ENCODE assay signal across 8 mouse cellular contexts in the genomic region with DNA sequence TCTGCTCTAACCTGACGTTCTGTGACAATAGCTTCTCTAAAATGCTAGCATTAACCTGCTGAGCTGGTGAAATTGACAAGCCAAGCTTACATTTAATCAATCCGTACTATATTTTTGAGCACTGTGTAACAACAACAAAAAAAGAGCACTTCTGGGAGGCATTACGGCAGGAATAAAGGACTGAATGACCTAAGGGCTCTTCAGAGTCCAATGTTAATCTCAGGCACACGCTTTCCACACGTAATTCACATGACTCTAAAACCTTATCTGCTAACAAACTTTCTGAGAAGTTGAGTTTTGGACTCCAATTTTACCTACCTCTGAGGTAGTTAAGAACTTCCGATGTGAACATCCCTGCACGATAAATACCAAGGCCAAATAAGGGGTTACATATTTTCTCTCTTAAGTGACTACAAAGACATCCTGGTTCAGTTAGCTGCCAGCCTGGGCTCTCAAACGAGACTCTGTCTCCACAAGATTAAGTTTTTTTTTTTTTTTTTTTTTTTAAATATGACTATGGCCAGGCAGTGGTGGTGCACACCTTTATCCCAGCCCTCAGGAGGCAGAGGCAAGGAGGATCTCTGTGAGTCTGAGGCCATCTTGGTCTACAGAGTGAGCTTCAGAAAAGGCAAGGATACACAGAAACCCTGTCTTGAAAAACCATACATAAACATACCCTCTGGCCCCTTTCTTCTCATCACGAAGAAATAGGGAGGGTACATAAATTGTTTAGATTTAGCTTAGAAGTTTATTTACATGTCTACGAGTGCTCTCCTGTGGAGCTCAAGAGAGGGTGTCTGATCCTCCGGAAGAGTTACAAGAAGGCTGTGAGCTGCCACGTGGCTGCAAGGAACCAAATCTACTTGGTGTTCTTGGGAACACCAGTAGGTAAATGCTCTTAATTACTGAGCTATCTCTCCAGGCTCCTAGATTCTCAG. TPM values are rescaled to one million over a fixed set of nuclear protein-coding genes. Genes with fewer than 3 reads are reported as not detected.
DNase-seq lines count a peak whose midpoint lies in the region; ATAC-seq lines count a peak whose summit lies in the region.

No protein-coding gene starts in this region.

- DNase-seq in c-Kit-negative CD71-positive TER-119-positive erythroid progenitor cells, embryonic 14.5 days (ENCODE audit: low read depth, low spot score) = peak; percentile 9
- DNase-seq in midbrain, embryonic 14.5 days = no peak
- DNase-seq in urinary bladder, postnatal 25 days (ENCODE audit: low spot score) = no peak
- no peak for DNase-seq in adrenal gland, adult (ENCODE audit: inconsistent age in 2 of 2, low spot score in 1 of 2)
- DNase-seq in cerebellum, adult 18-20 months = no peak

- H3K9ac ChIP-seq in hindbrain, embryonic 15.5 days = peak overlapping the region; percentile 92
- H3K9ac ChIP-seq in midbrain, embryonic 14.5 days (replicated peaks; ENCODE audit: low read length) = peak overlapping the region; percentile 86

- H3K27me3 ChIP-seq in megakaryocyte, embryonic 14.5 days (replicated peaks) = no peaks in the 10 kb centered on the region
- H3K27me3 ChIP-seq in hindbrain, embryonic 15.5 days = no peaks in the 10 kb centered on the region
- no peaks in the 10 kb centered on the region for H3K27me3 ChIP-seq in midbrain, embryonic 14.5 days (ENCODE audit: control insufficient read depth, insufficient read depth, low read length)

- WGBS in hindbrain, embryonic 15.5 days = 39% methylated on average over 12 of the region's 12 CpGs
- WGBS in midbrain, embryonic 14.5 days = 31% methylated on average over 12 of the region's 12 CpGs

- peak overlapping the region; percentile 93; the same call in 1 of the 2 replicates for H3K27ac ChIP-seq in hindbrain, embryonic 15.5 days (replicated peaks)
- H3K27ac ChIP-seq in midbrain, embryonic 14.5 days (replicated peaks; ENCODE audit: low read depth, low read length) = no peak overlapping the region

- H3K9me3 ChIP-seq in megakaryocyte, embryonic 14.5 days = no peaks in the 10 kb centered on the region
- H3K9me3 ChIP-seq in hindbrain, embryonic 15.5 days = no peaks in the 10 kb centered on the region
- no peaks in the 10 kb centered on the region for H3K9me3 ChIP-seq in midbrain, embryonic 14.5 days (ENCODE audit: control insufficient read depth, low read length)

- peak overlapping the region; percentile 87 for H3K4me2 ChIP-seq in hindbrain, embryonic 15.5 days
- peak overlapping the region; percentile 94 for H3K4me2 ChIP-seq in midbrain, embryonic 14.5 days (ENCODE audit: low read length)

- H3K4me1 ChIP-seq in megakaryocyte, embryonic 14.5 days = peaks cover 42% of the 10 kb centered on the region
- H3K4me1 ChIP-seq in hindbrain, embryonic 15.5 days (replicated peaks) = peaks cover 26% of the 10 kb centered on the region
- H3K4me1 ChIP-seq in midbrain, embryonic 14.5 days (ENCODE audit: control insufficient read depth, insufficient read depth, low read length) = peaks cover 16% of the 10 kb centered on the region

- H3K36me3 ChIP-seq in megakaryocyte, embryonic 14.5 days (replicated peaks; ENCODE audit: low read length) = peaks cover 58% of the 10 kb centered on the region
- peaks cover 35% of the 10 kb centered on the region for H3K36me3 ChIP-seq in hindbrain, embryonic 15.5 days
- peaks cover 49% of the 10 kb centered on the region for H3K36me3 ChIP-seq in midbrain, embryonic 14.5 days (ENCODE audit: control insufficient read depth, insufficient read depth, low read length)

- H3K4me3 ChIP-seq in megakaryocyte, embryonic 14.5 days (replicated peaks) = peak overlapping the region; percentile 97
- peak overlapping the region; percentile 99 for H3K4me3 ChIP-seq in hindbrain, embryonic 15.5 days
- H3K4me3 ChIP-seq in midbrain, embryonic 14.5 days (replicated peaks; ENCODE audit: low read depth, low read length) = peak overlapping the region; percentile 100

- ATAC-seq in megakaryocyte, adult 5-6 weeks (ENCODE audit: poor library complexity, severe bottlenecking) = no peak
- ATAC-seq in hindbrain, embryonic 15.5 days (ENCODE audit: low FRiP score, low read depth) = no peak
- no peak for ATAC-seq in midbrain, embryonic 14.5 days (ENCODE audit: low FRiP score, low TSS enrichment)

RNA-seq across cellular contexts. Expression of a gene that starts 1.2 kb away (rescaled TPM):
- 2.9 TPM in 1 of 2 replicates, not detected in the other for polyA plus RNA-seq in megakaryocyte, embryonic 14.5 days (2012; ENCODE audit: insufficient read depth, low replicate concordance)
- 74.3 and 85.7 TPM in 2 replicates for total RNA-seq in megakaryocyte, adult 5-6 weeks (2015)
- total RNA-seq in megakaryocyte, adult 5-6 weeks (2017) = 34.3 and 64.3 TPM in 2 replicates
- 242 and 258 TPM in 2 replicates for polyA plus RNA-seq in hindbrain, embryonic 15.5 days (2015; fragmentation: Nextera tagmentation; extraction: Ambion mirVana)
- polyA plus RNA-seq in midbrain, embryonic 14.5 days (2014; fragmentation: Nextera tagmentation; extraction: Ambion mirVana) = 228 and 258 TPM in 2 replicates

RNA-seq across cellular contexts. Expression of a gene that starts 1.4 kb away (rescaled TPM):
- 36.7 and 132 TPM in 2 replicates for polyA plus RNA-seq in megakaryocyte, embryonic 14.5 days (2012; ENCODE audit: insufficient read depth, low replicate concordance)
- total RNA-seq in megakaryocyte, adult 5-6 weeks (2015) = 17.7 and 19.5 TPM in 2 replicates
- 25.6 and 32.2 TPM in 2 replicates for total RNA-seq in megakaryocyte, adult 5-6 weeks (2017)
- 36.6 and 37.5 TPM in 2 replicates for polyA plus RNA-seq in hindbrain, embryonic 15.5 days (2015; fragmentation: Nextera tagmentation; extraction: Ambion mirVana)
- 35.0 and 42.9 TPM in 2 replicates for polyA plus RNA-seq in midbrain, embryonic 14.5 days (2014; fragmentation: Nextera tagmentation; extraction: Ambion mirVana)

RNA-seq across cellular contexts. Expression of a gene that starts 29.6 kb away (rescaled TPM):
- 2.3 and 27.5 TPM in 2 replicates for polyA plus RNA-seq in megakaryocyte, embryonic 14.5 days (2012; ENCODE audit: insufficient read depth, low replicate concordance)
- total RNA-seq in megakaryocyte, adult 5-6 weeks (2015) = 38.4 and 38.9 TPM in 2 replicates
- 124 and 141 TPM in 2 replicates for total RNA-seq in megakaryocyte, adult 5-6 weeks (2017)
- 93.4 and 103 TPM in 2 replicates for polyA plus RNA-seq in hindbrain, embryonic 15.5 days (2015; fragmentation: Nextera tagmentation; extraction: Ambion mirVana)
- 108 and 121 TPM in 2 replicates for polyA plus RNA-seq in midbrain, embryonic 14.5 days (2014; fragmentation: Nextera tagmentation; extraction: Ambion mirVana)

RNA-seq across cellular contexts. Expression of a gene that starts 52.1 kb away (rescaled TPM):
- polyA plus RNA-seq in megakaryocyte, embryonic 14.5 days (2012; ENCODE audit: insufficient read depth, low replicate concordance) = not detected in 2 replicates
- not detected in 2 replicates for total RNA-seq in megakaryocyte, adult 5-6 weeks (2015)
- total RNA-seq in megakaryocyte, adult 5-6 weeks (2017) = not detected in 2 replicates
- polyA plus RNA-seq in hindbrain, embryonic 15.5 days (2015; fragmentation: Nextera tagmentation; extraction: Ambion mirVana) = not detected in 2 replicates
- not detected in 2 replicates for polyA plus RNA-seq in midbrain, embryonic 14.5 days (2014; fragmentation: Nextera tagmentation; extraction: Ambion mirVana)

RNA-seq across cellular contexts. Expression of a gene that starts 54.3 kb away (rescaled TPM):
- 5.6 and 44.0 TPM in 2 replicates for polyA plus RNA-seq in megakaryocyte, embryonic 14.5 days (2012; ENCODE audit: insufficient read depth, low replicate concordance)
- 210 and 245 TPM in 2 replicates for total RNA-seq in megakaryocyte, adult 5-6 weeks (2015)
- total RNA-seq in megakaryocyte, adult 5-6 weeks (2017) = 168 and 181 TPM in 2 replicates
- 57.6 and 63.6 TPM in 2 replicates for polyA plus RNA-seq in hindbrain, embryonic 15.5 days (2015; fragmentation: Nextera tagmentation; extraction: Ambion mirVana)
- 58.0 and 69.0 TPM in 2 replicates for polyA plus RNA-seq in midbrain, embryonic 14.5 days (2014; fragmentation: Nextera tagmentation; extraction: Ambion mirVana)

Comparison
In these comparisons a context has a peak if more than half of its experiments do, and no peak if none do; other contexts are left out.
1. RNA of a gene that starts 1.2 kb away (polyA plus RNA-seq): 242 to 258 TPM in hindbrain, embryonic 15.5 days and 228 to 258 TPM in midbrain, embryonic 14.5 days; 2.9 TPM in megakaryocyte, embryonic 14.5 days; every median in the first group is over 10 times any median in the second.
2. Peak in every context shown above with its lines, with median percentiles within 50 percentile points of each other: H3K4me3 ChIP-seq.